Mouse (Mus musculus): Measurements from ENCODE around the gene Tgif1. TPM values are rescaled to one million over a fixed set of nuclear protein-coding genes. Genes with fewer than 3 reads are reported as not detected.

Tgif1 gene
- polyA plus RNA-seq, 1 experiment: 86.0 TPM

- H3K4me1 ChIP-seq (ENCODE audit: control insufficient read depth, insufficient read depth, low read length): no peaks in the 10 kb centered on the region
- H3K27ac ChIP-seq (ENCODE audit: insufficient read depth, low read depth, low read length): no peak overlapping the region
- TF ChIP-seq CTCF (IDR thresholded peaks at IDR 0.05; ENCODE audit: low read depth, low read length) (no peak), POLR2A (IDR thresholded peaks at IDR 0.05; ENCODE audit: borderline replicate concordance, low read depth, low read length) (no peak)
- no peak overlapping the region for H3K4me3 ChIP-seq (ENCODE audit: insufficient read depth, low read length)
Observed at GRCm38 (mm10) chr17:70885868-70886267, 32.5 kb upstream of the Tgif1 start.

GRCm38 (mm10) chr17:70881934-70882333 lies 28.6 kb upstream of the Tgif1 start:
- Histone ChIP-seq H3K27ac (ENCODE audit: insufficient read depth, low read depth, low read length) (no peak overlapping the region), H3K4me3 (ENCODE audit: insufficient read depth, low read length) (no peak overlapping the region), H3K4me1 (ENCODE audit: control insufficient read depth, insufficient read depth, low read length) (peaks cover 6% of the 10 kb centered on the region; the same call in 1 of the 2 replicates)
- no peak for TF ChIP-seq CTCF (IDR thresholded peaks at IDR 0.05; ENCODE audit: low read depth, low read length)
- TF ChIP-seq POLR2A (IDR thresholded peaks at IDR 0.05; ENCODE audit: borderline replicate concordance, low read depth, low read length): no peak

- no peak for TF ChIP-seq CTCF (IDR thresholded peaks at IDR 0.05; ENCODE audit: low read depth, low read length)
- no peak for TF ChIP-seq POLR2A (IDR thresholded peaks at IDR 0.05; ENCODE audit: borderline replicate concordance, low read depth, low read length)
- Histone ChIP-seq H3K27ac (ENCODE audit: insufficient read depth, low read depth, low read length) (no peak overlapping the region), H3K4me1 (ENCODE audit: control insufficient read depth, insufficient read depth, low read length) (peaks cover 6% of the 10 kb centered on the region; the same call in 1 of the 2 replicates), H3K4me3 (ENCODE audit: insufficient read depth, low read length) (no peak overlapping the region)
Observed at GRCm38 (mm10) chr17:70881194-70881593, 27.8 kb upstream of the Tgif1 start.

- no peak for TF ChIP-seq CTCF (IDR thresholded peaks at IDR 0.05; ENCODE audit: low read depth, low read length)
- no peak for TF ChIP-seq POLR2A (IDR thresholded peaks at IDR 0.05; ENCODE audit: borderline replicate concordance, low read depth, low read length)
- no peak overlapping the region for H3K27ac ChIP-seq (ENCODE audit: insufficient read depth, low read depth, low read length)
- H3K4me3 ChIP-seq (ENCODE audit: insufficient read depth, low read length): no peak overlapping the region
- H3K4me1 ChIP-seq (ENCODE audit: control insufficient read depth, insufficient read depth, low read length): peaks cover 6% of the 10 kb centered on the region; the same call in 1 of the 2 replicates
Observed at GRCm38 (mm10) chr17:70878237-70878636, 24.9 kb upstream of the Tgif1 start.

GRCm38 (mm10) chr17:70873778-70874124 lies 20.4 kb upstream of the Tgif1 start:
- TF ChIP-seq POLR2A (IDR thresholded peaks at IDR 0.05; ENCODE audit: borderline replicate concordance, low read depth, low read length) (no peak), CTCF (IDR thresholded peaks at IDR 0.05; ENCODE audit: low read depth, low read length) (no peak)
- H3K27ac ChIP-seq (ENCODE audit: insufficient read depth, low read depth, low read length): no peak overlapping the region
- H3K4me3 ChIP-seq (ENCODE audit: insufficient read depth, low read length): no peak overlapping the region
- peaks cover 2% of the 10 kb centered on the region for H3K4me1 ChIP-seq (ENCODE audit: control insufficient read depth, insufficient read depth, low read length)

- Histone ChIP-seq H3K27ac (ENCODE audit: insufficient read depth, low read depth, low read length) (no peak overlapping the region), H3K4me1 (ENCODE audit: control insufficient read depth, insufficient read depth, low read length) (peaks cover 2% of the 10 kb centered on the region), H3K4me3 (ENCODE audit: insufficient read depth, low read length) (no peak overlapping the region)
- TF ChIP-seq CTCF (IDR thresholded peaks at IDR 0.05; ENCODE audit: low read depth, low read length) (no peak), POLR2A (IDR thresholded peaks at IDR 0.05; ENCODE audit: borderline replicate concordance, low read depth, low read length) (no peak)
Observed at GRCm38 (mm10) chr17:70872936-70873777, 19.8 kb upstream of the Tgif1 start.

GRCm38 (mm10) chr17:70872094-70872929 lies 19.0 kb upstream of the Tgif1 start:
- Histone ChIP-seq H3K4me1 (ENCODE audit: control insufficient read depth, insufficient read depth, low read length) (peaks cover 2% of the 10 kb centered on the region), H3K27ac (ENCODE audit: insufficient read depth, low read depth, low read length) (no peak overlapping the region), H3K4me3 (ENCODE audit: insufficient read depth, low read length) (no peak overlapping the region)
- no peak for TF ChIP-seq POLR2A (IDR thresholded peaks at IDR 0.05; ENCODE audit: borderline replicate concordance, low read depth, low read length)

- Histone ChIP-seq H3K4me1 (ENCODE audit: control insufficient read depth, insufficient read depth, low read length) (peaks cover 2% of the 10 kb centered on the region), H3K27ac (ENCODE audit: insufficient read depth, low read depth, low read length) (no peak overlapping the region), H3K4me3 (ENCODE audit: insufficient read depth, low read length) (no peak overlapping the region)
- TF ChIP-seq CTCF (IDR thresholded peaks at IDR 0.05; ENCODE audit: low read depth, low read length) (no peak), POLR2A (IDR thresholded peaks at IDR 0.05; ENCODE audit: borderline replicate concordance, low read depth, low read length) (no peak)
Observed at GRCm38 (mm10) chr17:70871676-70872075, 18.3 kb upstream of the Tgif1 start.

- Histone ChIP-seq H3K27ac (ENCODE audit: insufficient read depth, low read depth, low read length) (no peak overlapping the region), H3K4me3 (ENCODE audit: insufficient read depth, low read length) (no peak overlapping the region), H3K4me1 (ENCODE audit: control insufficient read depth, insufficient read depth, low read length) (peaks cover 2% of the 10 kb centered on the region)
- TF ChIP-seq POLR2A (IDR thresholded peaks at IDR 0.05; ENCODE audit: borderline replicate concordance, low read depth, low read length) (no peak), CTCF (IDR thresholded peaks at IDR 0.05; ENCODE audit: low read depth, low read length) (no peak)
Observed at GRCm38 (mm10) chr17:70870581-70870980, 17.2 kb upstream of the Tgif1 start.

Data from bone marrow macrophage, adult 2 months (primary cell).